Mouse (Mus musculus) left cerebral cortex, postnatal 14 days (tissue): ENCODE results near the gene Hacd1. TPM values are rescaled to one million over a fixed set of nuclear protein-coding genes. Genes with fewer than 3 reads are reported as not detected.
"Not testable (repeated sequence)": the region's sequence is repeated elsewhere in the genome, so short reads cannot be mapped to it uniquely, and the experiment has no call there.

Experiments used
- DNase-seq, 2 experiments: peaks; one replicate each; pipeline ENCODE4 v3.0.0; 2021 to 2022; ENCODE audit warnings: low spot score in 2 of 2, mixed read lengths in 1 of 2
- intact Hi-C: fragments of 180-260 bp; cut with DNase I; formaldehyde crosslinking; loops from one replicate; pipeline ENCODE4 v1.15.1; 2025
- long read RNA-seq, 2 experiments: library from polyadenylated mRNA; stranded (forward); transcript quantifications; one replicate each; pipeline ENCODE4 v2.0.0; 2021
- total RNA-seq, 2 experiments: library from RNA; stranded (reverse); gene quantifications; 2 replicates each; pipeline ENCODE4 v1.2.3; 2021

Hacd1 gene
- 10 to 100 TPM; 27.2 to 27.6 TPM for total RNA-seq
- long read RNA-seq, experiment 1, partial matches to known transcripts: 0 of 39 reads
- long read RNA-seq, experiment 1, other reads (novel, unspliced or antisense): 39 of 39 reads
- long read RNA-seq, experiment 2, partial matches to known transcripts: 1 of 35 reads
- long read RNA-seq, experiment 2, other reads (novel, unspliced or antisense): 34 of 35 reads

DNA sequence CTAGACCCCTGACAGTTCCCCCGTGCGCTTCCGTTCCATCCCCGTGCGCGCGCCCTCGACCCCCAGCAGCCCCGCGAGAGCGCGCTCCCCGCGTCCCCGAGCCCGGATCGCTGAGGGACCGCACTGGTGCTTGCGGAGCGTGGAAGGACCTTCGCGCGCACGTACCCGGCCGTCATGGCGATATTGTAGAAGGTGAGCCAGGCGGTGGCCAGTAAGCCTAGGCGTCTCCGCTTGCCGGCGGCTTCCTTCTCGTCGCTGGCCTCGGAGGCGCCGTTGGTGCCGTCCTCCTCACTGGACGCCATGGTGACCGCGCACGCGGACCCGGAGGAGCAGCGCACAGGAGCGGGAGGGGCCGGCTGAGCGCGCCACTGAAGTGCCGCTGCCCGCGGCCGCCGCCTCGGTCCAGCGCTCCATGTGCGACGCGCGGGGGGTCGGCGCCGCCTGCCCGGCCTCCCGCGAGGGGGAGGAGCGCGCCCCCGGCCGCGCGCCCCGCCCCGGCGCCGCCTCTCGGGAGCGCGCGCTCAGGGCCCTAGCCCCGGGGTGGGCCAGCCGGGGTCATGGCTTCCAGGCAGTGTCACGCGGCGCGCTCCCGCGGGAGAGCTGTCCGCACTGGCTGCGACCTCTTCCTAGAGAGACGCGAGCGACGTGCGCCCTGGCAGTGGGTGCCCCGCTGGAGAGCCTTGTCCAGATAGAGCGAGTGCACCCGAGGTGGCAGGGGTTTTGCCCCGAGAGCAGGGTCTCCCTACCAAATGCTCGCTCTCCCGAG, at the start of gene Hacd1:
TSS of gene Hacd1 (minus strand) at position 570 of the 766 bp plus-strand sequence.
- intact Hi-C loops: loop anchor here (2.0 kb wide), 1 partner anchor 17 kb away; no protein-coding TSS in a partner anchor
- DNase-seq: peak; percentile 86 to 91

DNA sequence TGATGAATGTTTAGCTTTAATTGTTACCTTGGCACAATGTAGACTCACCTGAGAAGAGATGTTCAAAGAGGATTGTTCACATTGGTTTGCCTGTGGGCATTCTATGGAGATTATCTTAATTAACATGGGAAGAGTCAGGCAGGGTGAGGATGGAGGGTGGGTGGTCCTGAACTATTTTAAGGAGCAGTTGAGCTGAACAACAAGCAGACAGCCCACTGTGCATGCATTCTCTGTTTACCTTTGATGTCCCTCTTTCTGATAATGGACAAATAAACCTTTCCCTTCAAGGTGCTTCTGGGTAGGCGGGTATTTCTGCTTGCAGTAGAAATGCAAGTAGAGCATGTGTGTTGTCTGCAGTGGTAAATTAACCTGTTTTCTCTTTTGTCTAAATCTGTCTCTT, 48.0 kb upstream of the Hacd1 start:
- no peak for DNase-seq
- intact Hi-C loops: no loop called here

DNA sequence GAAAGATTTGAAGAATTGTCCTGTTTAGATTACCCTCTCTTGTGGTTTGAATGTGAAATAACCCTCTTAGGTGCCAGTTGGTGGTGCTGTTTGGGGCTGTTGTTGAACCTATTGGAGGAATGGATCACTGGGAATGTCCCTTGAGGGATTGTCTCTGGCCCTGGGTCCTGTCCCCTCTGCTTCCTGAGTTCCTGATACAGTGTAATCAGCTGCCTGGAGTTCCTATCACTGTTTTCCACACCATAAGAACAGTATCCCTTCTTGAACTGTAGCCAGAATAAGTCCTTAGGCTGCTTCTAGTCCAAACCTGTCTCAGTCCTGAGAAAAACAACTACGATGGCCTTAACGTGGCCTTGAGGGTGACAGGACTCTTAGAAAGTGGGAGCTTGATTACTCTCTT, 46.7 kb upstream of the Hacd1 start:
- DNase-seq: no peak
- intact Hi-C loops: no loop called here

DNA sequence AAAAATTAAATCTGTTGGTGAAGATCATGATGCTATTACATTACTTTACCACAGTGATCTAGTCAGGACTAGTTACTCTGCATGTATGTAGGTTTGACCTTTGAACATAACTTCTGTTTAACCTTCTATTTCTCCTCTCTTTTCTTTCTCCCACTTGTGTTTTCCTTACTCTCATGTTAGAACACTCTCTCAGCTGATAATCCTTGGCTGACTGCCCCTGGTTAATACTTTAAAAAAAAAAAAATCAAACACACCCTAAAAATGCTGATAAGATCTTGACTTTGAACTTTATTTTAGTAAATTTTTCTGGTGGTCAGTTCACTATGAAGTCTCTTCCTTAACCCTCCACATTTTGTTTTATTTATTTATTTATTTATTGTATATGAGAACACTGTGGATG, 44.6 kb upstream of the Hacd1 start:
- intact Hi-C loops: no loop called here
- no peak for DNase-seq

DNA sequence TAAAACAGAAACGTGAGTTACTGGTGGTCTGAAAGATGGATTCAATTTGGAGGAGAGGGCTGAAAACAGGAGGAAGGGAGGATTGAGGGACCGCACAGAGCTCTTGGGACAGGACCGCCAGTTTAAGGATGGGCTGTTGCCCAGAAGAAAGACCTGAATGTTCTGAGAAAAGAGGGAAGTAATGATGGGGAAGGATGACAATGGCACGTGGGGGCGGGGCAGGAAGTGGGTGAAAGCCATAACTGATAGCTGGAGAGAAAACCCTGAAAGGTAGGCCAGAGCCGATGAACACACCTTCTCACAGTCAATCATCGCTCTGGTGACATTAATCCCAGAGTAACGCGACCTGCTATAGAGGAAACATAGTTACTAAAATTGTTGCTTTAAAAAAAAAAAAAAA, 22.6 kb upstream of the Hacd1 start:
- intact Hi-C loops, DNase-seq: not testable (repeated sequence)

DNA sequence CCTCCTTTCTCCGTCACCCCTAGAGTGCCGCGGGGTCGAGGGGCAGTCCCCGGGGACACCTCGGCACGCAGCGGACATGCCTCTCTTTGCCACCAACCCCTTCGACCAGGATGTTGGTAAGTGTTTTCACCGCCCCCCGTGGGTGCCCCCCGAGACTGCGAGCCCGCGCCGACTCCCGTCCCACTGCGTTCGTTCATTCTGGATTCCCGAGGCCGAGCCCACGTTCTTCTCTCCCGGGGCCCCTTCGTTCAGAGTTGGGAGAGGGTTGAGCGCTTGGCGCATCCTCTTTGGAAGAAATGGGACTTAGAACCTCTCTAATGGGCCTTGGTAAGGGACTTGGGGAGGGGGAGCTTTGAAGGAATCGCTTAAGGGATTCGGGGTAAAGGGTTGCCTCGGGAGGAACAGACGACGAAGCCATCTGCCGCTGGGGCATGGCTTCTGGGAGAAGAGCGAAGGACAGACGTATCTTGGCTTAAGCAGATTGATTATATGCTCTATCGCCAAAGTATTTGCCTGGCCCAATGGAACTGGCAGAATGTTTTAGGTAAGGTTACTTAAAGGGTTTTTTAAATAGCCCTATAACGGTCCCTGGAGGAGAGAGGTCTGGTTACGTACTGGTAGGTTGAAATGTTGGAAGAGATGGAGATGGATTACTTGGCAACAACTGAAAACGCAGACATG, 18.4 kb upstream of the Hacd1 start:
- intact Hi-C loops: no loop called here
- DNase-seq: peak in 1 of 2 experiments; percentile 23

DNA sequence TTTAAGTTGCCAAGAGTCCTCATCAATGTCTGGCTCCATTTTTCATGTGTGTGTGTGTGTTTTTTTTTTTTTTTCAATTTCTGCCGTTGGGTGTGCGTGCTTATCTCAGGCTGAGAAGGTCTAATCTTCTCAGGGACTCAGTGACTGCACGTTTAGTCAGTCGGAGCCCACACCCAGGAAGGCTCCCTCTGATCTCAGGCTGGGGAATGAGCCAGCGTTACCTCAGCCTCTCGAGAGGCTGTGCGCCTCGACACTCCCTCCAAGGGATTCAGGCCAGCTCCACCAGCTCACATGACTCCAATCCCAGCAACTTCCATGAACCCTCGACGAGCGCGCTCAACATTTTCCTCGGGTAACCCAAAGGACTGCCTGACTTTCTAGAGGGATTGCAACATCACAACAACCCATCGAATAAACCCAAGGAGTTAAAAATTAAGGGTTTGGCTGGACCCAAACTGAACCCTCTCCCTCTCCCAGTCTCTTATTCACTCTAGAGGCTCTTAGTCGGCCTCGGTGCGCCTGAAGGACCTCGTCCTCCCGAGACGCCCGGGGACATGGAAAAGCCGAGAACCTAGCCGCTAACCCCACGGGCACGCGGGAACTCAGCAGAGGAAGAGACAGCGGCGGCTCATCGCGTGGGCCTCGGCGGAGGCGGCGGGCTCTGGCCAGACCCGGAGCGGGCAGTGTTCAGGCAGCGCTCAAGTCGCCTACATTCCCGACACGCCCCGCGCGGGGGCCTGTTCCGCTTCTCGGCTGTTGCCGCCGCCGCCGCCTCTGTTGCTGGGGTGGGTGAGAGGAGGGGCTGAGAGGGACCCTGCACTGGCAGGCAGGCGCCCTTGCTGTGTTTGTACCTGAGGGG, 17.7 kb upstream of the Hacd1 start, which contains the start of gene Stam:
TSS of gene Stam (plus strand) at position 737 of the 859 bp plus-strand sequence.
- intact Hi-C loops: loop anchor here (2.0 kb wide), 1 partner anchor 19 kb away; no protein-coding TSS in a partner anchor
- DNase-seq: peak; percentile 88 to 91

DNA sequence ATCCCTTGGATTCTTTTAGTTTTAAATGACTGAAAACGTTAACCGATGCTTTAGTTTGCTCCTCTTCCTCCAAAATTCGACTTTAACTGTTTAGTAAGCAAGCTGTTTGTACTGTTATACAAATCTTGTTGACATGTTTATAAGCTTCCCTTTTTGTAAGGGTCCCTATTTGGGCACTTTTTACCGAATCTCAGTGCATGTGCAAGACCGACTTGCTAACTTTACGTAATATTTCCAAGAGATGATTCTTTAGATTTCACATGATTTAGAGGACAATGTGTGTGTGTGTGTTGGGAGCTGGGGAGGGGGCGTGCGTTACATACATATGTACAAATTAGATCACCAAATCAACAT, 17.1 kb upstream of the Hacd1 start:
- no peak for DNase-seq
- intact Hi-C loops: loop anchor here (2.0 kb wide), 1 partner anchor 18 kb away; no protein-coding TSS in a partner anchor

DNA sequence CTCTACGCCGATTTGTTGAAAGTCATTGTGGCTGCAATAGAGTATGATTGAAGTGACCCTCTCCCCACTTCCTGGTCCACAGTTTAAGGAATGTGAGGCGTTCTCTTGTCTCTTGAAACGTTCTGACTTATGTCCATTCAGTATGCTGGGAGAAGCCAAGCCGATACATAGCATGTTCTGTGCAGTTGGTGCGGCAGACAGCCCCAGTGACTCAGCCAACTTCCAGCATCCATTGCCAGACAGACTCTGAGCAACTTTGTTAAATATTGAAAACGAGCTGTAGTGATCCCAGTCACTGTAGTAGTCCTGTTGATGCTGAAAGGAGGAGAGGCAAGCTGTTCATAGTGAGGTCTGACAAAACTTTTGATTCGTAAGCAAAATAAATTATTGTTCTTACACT, 14.5 kb upstream of the Hacd1 start:
- no peak for DNase-seq
- intact Hi-C loops: no loop called here

DNA sequence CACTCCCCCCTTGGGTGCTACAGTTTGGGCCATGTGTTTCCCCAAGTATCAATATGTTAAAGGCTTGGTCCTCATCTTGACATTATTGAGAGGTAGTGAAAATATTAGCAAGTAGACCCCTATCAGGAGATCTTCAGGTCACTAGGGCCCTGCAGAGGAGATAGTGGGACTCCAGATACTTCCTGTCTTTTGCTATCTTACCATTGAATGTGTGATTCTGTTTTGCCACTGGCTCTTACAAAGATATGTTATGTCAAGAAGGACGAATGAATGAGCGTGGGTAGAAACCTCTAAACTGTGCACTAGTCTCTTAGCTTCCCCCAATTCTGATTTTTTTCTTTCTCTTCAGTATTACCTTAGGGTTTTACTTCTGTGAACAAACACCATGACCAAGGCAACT, 13.1 kb upstream of the Hacd1 start:
- intact Hi-C loops: no loop called here

DNA sequence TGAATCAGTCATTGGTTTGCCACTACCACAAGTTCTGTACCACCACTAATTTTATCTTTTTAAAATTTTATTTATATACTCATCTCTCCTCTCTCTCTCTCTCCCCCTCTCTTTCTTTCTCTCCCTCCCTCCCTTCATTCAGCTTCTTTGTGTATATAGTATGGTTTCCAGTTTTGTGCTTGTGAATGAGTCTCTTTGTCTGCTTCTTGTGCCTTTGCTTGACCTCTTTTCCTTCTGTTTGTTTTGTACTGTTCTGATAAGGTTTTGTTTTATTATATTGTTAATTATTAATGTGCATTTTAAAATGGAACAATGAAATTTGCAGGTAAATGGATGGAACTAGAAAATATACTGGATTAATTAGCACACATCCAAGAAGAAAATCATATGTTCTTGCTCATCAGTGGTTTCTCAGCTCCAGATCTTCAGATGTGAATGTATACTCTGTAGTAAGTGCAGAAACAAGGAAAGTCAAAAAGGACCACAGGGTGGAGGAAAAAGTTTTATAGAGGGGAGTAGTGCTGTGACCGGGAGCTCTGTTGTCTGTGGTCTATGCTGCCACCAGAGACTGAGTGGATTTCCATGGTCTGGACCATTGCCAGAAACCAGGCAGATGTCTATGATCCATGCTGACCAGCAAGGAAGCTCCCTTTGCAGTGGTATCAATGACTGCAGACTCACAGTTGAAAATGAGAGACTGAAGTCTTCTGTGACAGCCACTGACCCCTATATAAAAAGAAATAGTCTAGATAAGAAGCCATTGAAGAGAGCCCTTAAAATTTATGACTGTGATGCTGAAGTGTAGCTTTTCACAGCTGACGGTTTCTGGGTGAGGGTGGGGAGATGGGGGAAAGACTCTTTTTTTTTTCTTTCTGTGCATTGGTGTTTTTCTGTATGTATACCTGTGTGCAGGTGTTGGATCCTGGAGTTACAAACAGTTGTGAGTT, 10.0 kb upstream of the Hacd1 start:
- intact Hi-C loops: no loop called here

More for the DNA sequence above, 13.1 kb upstream of the Hacd1 start:
- no peak for DNase-seq

DNA sequence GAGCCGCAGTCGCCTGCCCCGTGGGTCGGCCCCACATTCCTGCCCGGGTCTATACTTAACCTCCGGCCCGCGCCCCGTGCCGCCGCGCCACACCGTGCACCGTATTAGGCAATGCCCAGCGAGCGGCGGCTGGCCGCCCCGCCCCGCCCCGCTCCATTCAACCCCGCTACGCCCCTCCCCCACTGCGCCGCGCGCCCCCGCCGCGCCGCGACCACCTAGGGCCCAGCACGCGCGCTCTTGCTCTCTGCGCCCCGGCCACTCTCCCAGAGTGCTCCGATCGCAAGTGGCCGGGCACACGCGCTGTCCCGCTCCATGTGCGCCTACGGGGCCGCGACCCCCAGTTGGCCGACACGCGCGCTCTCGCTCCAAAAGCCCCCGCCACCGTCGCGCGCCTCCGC, 768 bp downstream of the Hacd1 start:
- intact Hi-C loops: loop anchor here (2.0 kb wide), 1 partner anchor 18 kb away; no protein-coding TSS in a partner anchor
- peak; percentile 64 to 69 for DNase-seq

More for the DNA sequence above, 10.0 kb upstream of the Hacd1 start:
- DNase-seq: no peak

DNA sequence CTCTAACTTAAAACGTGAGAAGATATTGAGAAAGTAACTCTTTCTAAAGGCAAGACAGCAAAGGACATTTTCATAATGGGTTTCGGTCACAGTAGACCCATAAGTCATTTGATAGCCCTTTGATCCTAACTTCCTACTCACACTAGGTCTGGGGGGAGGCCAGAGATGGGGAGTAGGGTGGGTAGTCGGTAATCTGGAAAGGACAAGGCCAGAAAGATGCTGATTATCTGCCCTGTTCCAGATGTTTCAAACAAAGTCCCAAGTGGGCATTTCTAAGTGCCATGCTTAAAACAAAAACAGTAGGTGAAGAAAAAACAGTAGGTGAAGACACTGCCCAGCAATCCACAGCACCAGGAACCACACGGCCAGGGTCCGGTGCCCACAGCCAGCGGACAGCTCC, 1.2 kb downstream of the Hacd1 start:
- intact Hi-C loops: loop anchor here (2.0 to 5.0 kb wide), 2 partner anchors 18 to 648 kb away; no protein-coding TSS in a partner anchor
- DNase-seq: no peak

DNA sequence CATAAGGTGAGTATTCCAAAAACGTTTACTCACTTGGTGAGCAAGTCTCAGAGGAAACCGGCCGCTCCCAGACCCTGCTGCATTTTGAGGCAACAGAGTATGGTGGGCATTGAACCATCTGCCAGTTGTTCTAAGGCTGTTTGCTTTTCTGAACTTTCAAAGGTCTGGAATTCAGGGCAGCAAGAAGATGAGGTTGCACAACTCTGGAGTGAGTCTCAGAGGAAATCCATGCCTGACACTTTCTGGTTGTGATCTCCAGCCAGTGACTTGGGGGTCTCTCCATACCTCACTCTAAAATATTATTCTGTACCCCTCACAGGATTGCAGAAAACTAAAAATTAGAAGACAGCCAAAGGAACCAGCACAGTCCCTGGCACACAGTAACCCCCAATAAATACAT, 1.8 kb downstream of the Hacd1 start:
- intact Hi-C loops: loop anchor here (2.0 to 5.0 kb wide), 2 partner anchors 19 to 648 kb away; no protein-coding TSS in a partner anchor
- no peak for DNase-seq

DNA sequence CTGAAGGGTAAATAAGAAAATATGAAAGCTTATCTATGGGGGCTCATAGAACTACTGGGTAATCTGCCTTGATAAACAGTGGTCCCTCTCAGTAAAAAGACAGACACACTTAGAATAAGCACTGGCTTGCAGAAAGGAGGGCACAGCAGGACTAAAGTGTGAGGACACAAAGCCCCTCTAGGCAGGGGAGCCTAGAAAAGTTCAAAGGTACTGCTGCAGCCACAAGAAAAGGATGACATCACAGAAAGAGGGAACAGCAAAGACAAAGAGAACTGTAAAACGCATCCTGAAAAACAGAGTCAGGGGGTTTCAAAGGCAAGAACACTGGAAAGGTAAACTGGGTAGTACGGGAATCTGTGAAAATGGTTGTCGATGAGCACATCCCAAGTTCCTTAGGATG, 2.3 kb downstream of the Hacd1 start:
- intact Hi-C loops: loop anchor here (2.0 to 5.0 kb wide), 2 partner anchors 19 to 649 kb away; no protein-coding TSS in a partner anchor
- DNase-seq: no peak

DNA sequence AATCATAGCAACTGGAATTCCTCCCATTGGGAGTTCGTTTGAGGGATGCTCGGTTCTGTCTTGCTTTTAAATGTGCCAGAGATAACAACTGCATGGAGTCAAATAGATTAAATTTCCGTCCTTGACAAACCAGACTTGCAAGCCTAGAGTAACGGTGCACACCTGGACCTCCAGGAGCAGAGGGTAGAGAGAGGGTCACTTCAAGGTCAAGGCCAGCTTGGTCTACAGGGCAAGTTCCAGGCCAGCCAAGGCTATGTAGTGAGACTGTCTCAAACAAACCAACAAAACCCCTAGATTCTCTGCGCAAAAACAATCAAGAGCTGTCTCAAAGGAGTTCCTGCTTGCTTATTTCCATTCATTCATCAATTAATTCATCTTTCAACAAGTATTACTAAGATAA, 7.1 kb downstream of the Hacd1 start:
- no peak for DNase-seq
- intact Hi-C loops: loop anchor here (5.0 kb wide), 2 partner anchors 103 to 243 kb away; no protein-coding TSS in a partner anchor

DNA sequence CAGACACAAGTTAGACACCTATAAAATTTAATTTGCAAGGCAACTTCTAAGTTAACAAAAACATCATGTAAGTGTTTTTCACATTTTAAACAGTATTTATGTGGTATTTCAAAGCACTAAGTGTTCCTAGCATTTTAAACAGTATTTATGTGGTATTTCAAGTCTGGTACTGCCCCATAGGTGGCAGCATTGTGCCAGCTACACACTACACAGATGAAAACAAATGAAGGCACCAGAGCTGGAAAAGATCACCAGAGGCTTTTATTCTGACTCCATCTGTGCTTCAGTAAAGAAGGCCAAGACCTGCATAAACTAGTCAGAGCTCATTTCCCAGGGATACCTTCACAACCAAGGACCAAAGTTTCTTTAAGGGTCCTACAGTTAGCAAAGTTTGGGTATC, 7.6 kb downstream of the Hacd1 start:
- intact Hi-C loops: loop anchor here (5.0 kb wide), 2 partner anchors 104 to 244 kb away; no protein-coding TSS in a partner anchor
- peak; percentile 81 to 84 for DNase-seq

DNA sequence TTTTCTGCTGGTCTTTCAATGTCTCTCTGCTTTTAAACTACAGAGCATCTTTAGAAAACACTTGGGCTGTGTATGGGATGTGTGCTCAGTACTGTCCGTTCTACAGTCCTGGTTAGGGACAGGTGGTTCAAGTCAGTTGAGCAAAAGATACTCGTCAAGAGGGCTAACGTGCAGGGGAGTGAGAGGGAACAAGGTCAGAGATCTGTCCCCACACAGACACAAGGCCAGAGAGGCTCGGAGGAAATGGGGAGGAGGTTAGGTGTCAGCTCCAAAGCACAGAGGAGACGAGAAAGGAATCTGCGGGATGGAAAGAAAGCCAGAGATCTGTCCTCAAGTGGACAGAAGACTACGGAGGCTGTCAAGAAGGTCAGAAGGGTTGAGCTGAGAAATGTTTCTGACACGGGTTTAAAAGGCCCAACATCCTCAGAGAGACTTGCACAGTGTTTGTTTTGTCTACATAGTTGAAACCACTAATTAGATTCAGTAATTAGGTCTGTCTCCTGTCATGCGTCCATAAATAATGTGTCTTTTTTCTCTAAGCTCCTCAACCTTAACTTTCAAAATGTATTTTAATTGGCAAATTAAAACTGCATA, 12.3 kb downstream of the Hacd1 start:
- intact Hi-C loops: no loop called here
- no peak for DNase-seq
